Mouse (Mus musculus) intestine, embryonic 15.5 days (tissue): ENCODE measurements around the gene Slc44a1. TPM values are rescaled to one million over a fixed set of nuclear protein-coding genes. Genes with fewer than 3 reads are reported as not detected.

ENCODE experiments used
- ATAC-seq: fragments of 200-750 bp; cut with Nextera tagmentation; 2 replicates; pipeline ENCODE4 v1.8.0; 2017; ENCODE audit warnings: moderate TSS enrichment, moderate library complexity
- H3K27ac ChIP-seq: fragments of 300-500 bp; sonication (generic); 2 replicates; pipeline ENCODE4 v1.5.1; 2015; ENCODE audit warnings: mild to moderate bottlenecking, inconsistent platforms
- H3K27me3 ChIP-seq: fragments of 300-500 bp; sonication (generic); replicated peaks from 2 replicates; pipeline ENCODE4 v1.6.1; 2015; ENCODE audit warnings: inconsistent platforms
- H3K36me3 ChIP-seq: fragments of 300-500 bp; sonication (generic); 2 replicates; pipeline ENCODE4 v1.6.1; 2015; ENCODE audit warnings: inconsistent platforms
- H3K4me1 ChIP-seq: fragments of 300-500 bp; sonication (generic); replicated peaks from 2 replicates; pipeline ENCODE4 v1.6.1; 2015; ENCODE audit warnings: inconsistent platforms
- H3K4me2 ChIP-seq: fragments of 300-500 bp; sonication (generic); replicated peaks from 2 replicates; pipeline ENCODE4 v1.6.1; 2015; ENCODE audit warnings: mild to moderate bottlenecking, inconsistent platforms
- H3K4me3 ChIP-seq: fragments of 300-500 bp; sonication (generic); replicated peaks from 2 replicates; pipeline ENCODE4 v1.5.1; 2015; ENCODE audit warnings: inconsistent platforms
- H3K9ac ChIP-seq: fragments of 300-500 bp; sonication (generic); 2 replicates; pipeline ENCODE4 v1.6.1; 2015; ENCODE audit warnings: inconsistent platforms
- H3K9me3 ChIP-seq: fragments of 300-500 bp; sonication (generic); 2 replicates; pipeline ENCODE4 v1.6.1; 2016; ENCODE audit warnings: inconsistent platforms
- WGBS: fragments of 180-500 bp; shearing (Covaris S2); methylation state at CpG from one replicate; pipeline ENCODE4 v1.1.7; 2015; 5-methylcytosine and 5-hydroxymethylcytosine counted together
- polyA plus RNA-seq: library from polyadenylated mRNA; unstranded; fragments of >200 nt; fragmentation: Nextera tagmentation; extraction: Ambion mirVana; gene quantifications from 2 replicates; pipeline ENCODE4 v1.2.1, GENCODE M21; 2015

Gene Slc44a1
- polyA plus RNA-seq, 1 experiment from 2014 or later: 56.3 TPM

GRCm38 (mm10) chr4:53411958-53412870 is 28.0 kb upstream of the Slc44a1 start:
- Histone ChIP-seq H3K9ac (no peak overlapping the region), H3K4me3 (no peak overlapping the region), H3K27me3 (no peaks in the 10 kb centered on the region), H3K4me2 (no peak overlapping the region), H3K4me1 (no peaks in the 10 kb centered on the region), H3K36me3 (no peaks in the 10 kb centered on the region), H3K27ac (no peak overlapping the region), H3K9me3 (no peaks in the 10 kb centered on the region)
- 83% methylated on average over 9 of the region's 9 CpGs for WGBS
- no peak for ATAC-seq

- Histone ChIP-seq H3K36me3 (no peaks in the 10 kb centered on the region), H3K4me1 (no peaks in the 10 kb centered on the region), H3K4me2 (no peak overlapping the region), H3K9me3 (no peaks in the 10 kb centered on the region), H3K27ac (no peak overlapping the region), H3K4me3 (no peak overlapping the region), H3K27me3 (no peaks in the 10 kb centered on the region), H3K9ac (no peak overlapping the region)
- 87% methylated on average over 6 of the region's 6 CpGs for WGBS
- no peak for ATAC-seq
These were observed 27.2 kb upstream of the Slc44a1 start for GRCm38 (mm10) chr4:53412991-53413390.

GRCm38 (mm10) chr4:53414031-53414797 is 26.0 kb upstream of the Slc44a1 start:
- no peak overlapping the region for H3K27ac ChIP-seq
- WGBS: 65% methylated on average over 9 of the region's 9 CpGs
- no peaks in the 10 kb centered on the region for H3K27me3 ChIP-seq
- peak; percentile 46; the same call in 1 of the 2 replicates for ATAC-seq
- H3K9ac ChIP-seq: no peak overlapping the region
- H3K4me2 ChIP-seq: no peak overlapping the region
- no peaks in the 10 kb centered on the region for H3K9me3 ChIP-seq
- no peak overlapping the region for H3K4me3 ChIP-seq
- H3K4me1 ChIP-seq: no peaks in the 10 kb centered on the region
- H3K36me3 ChIP-seq: no peaks in the 10 kb centered on the region

GRCm38 (mm10) chr4:53415873-53416637 is 24.2 kb upstream of the Slc44a1 start:
- WGBS: 71% methylated on average over 9 of the region's 10 CpGs
- peak; percentile 29; the same call in 1 of the 2 replicates for ATAC-seq
- no peaks in the 10 kb centered on the region for H3K27me3 ChIP-seq
- no peaks in the 10 kb centered on the region for H3K4me1 ChIP-seq
- H3K9me3 ChIP-seq: no peaks in the 10 kb centered on the region
- H3K27ac ChIP-seq: peak overlapping the region; percentile 57
- no peak overlapping the region for H3K4me2 ChIP-seq
- H3K9ac ChIP-seq: no peak overlapping the region
- no peaks in the 10 kb centered on the region for H3K36me3 ChIP-seq
- no peak overlapping the region for H3K4me3 ChIP-seq

DNA sequence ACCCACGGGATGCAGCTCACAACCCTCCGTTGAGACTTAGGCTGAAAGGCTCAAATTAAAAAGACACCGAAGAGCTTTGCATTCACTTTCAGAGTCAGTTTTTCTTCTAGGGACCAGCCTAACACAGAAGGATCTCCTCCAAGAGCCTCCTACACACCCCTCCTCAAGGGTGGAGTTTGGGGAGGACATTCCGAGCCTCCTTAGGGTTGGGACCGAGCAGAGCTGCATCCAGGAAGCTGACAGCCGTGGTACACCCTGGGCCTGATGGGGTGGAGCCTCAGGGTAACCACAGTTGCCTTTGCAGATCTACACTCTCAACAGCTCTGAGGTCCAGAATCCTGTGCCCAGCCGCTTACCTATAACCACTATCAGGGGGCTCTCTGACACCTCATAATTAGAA is 23.3 kb upstream of the Slc44a1 start:
- Histone ChIP-seq H3K9ac (no peak overlapping the region), H3K27me3 (no peaks in the 10 kb centered on the region), H3K9me3 (no peaks in the 10 kb centered on the region), H3K4me2 (no peak overlapping the region), H3K27ac (no peak overlapping the region), H3K4me1 (no peaks in the 10 kb centered on the region), H3K4me3 (no peak overlapping the region), H3K36me3 (no peaks in the 10 kb centered on the region)
- peak; percentile 30; the same call in 1 of the 2 replicates for ATAC-seq
- WGBS: 70% methylated on average over 7 of the region's 7 CpGs

DNA sequence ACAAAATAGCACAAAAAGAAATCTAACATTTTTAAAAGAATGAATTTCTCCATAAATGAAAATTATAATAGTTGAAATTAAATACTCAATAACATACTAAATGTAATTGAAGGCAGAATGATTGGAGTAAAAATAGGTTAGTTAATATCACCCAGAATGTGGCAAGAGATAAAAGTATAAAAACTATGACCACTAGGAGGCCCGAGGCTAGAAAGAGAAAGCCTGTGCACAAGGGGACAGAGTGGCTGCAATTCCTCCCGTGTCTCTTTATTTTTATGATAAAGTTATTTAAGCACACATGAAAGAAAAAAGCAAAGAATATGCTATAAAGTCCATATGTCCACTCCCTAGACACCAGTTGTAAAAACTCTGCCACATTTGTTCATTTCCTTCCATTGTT is 17.4 kb upstream of the Slc44a1 start:
- no peaks in the 10 kb centered on the region for H3K27me3 ChIP-seq
- no peaks in the 10 kb centered on the region for H3K36me3 ChIP-seq
- H3K4me2 ChIP-seq: no peak overlapping the region
- WGBS: 67% methylated on average over 2 of the region's 2 CpGs
- no peaks in the 10 kb centered on the region for H3K4me1 ChIP-seq
- H3K9me3 ChIP-seq: no peaks in the 10 kb centered on the region
- no peak overlapping the region for H3K27ac ChIP-seq
- no peak overlapping the region for H3K9ac ChIP-seq
- no peak for ATAC-seq
- no peak overlapping the region for H3K4me3 ChIP-seq

- 85% methylated on average over 4 of the region's 4 CpGs for WGBS
- Histone ChIP-seq H3K4me2 (no peak overlapping the region), H3K27me3 (no peaks in the 10 kb centered on the region), H3K9me3 (no peaks in the 10 kb centered on the region), H3K9ac (no peak overlapping the region), H3K4me1 (no peaks in the 10 kb centered on the region), H3K27ac (no peak overlapping the region), H3K36me3 (no peaks in the 10 kb centered on the region), H3K4me3 (no peak overlapping the region)
- ATAC-seq: no peak
These were observed 13.1 kb upstream of the Slc44a1 start for GRCm38 (mm10) chr4:53427120-53427519.

DNA sequence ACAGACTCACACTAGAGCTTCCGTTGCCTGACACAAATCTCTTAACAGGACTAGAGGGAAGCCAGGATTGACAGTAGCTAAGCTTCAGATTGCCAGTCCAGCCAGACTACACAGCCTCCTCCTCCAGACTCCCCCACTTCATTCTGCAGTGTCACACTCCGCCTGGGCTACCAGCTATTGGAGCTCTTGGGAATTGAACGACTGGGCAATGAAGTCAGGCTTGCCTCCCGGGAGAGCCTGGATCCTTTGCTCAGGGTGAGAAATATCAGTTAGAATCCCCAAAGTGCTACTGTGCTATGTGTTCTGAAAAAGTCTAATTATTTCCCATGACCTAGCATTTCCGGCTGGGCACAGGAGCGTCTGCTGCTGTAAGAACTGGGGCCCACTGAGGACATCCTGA is 9.7 kb upstream of the Slc44a1 start:
- H3K9ac ChIP-seq: no peak overlapping the region
- H3K9me3 ChIP-seq: no peaks in the 10 kb centered on the region
- H3K4me2 ChIP-seq: no peak overlapping the region
- H3K27me3 ChIP-seq: no peaks in the 10 kb centered on the region
- H3K4me1 ChIP-seq: no peaks in the 10 kb centered on the region
- no peak overlapping the region for H3K27ac ChIP-seq
- WGBS: 40% methylated on average over 6 of the region's 6 CpGs
- no peak for ATAC-seq
- no peaks in the 10 kb centered on the region for H3K36me3 ChIP-seq
- no peak overlapping the region for H3K4me3 ChIP-seq

- no peak for ATAC-seq
- Histone ChIP-seq H3K9me3 (no peaks in the 10 kb centered on the region), H3K36me3 (no peaks in the 10 kb centered on the region), H3K4me2 (no peak overlapping the region), H3K9ac (no peak overlapping the region), H3K4me3 (no peak overlapping the region), H3K4me1 (no peaks in the 10 kb centered on the region), H3K27ac (no peak overlapping the region), H3K27me3 (no peaks in the 10 kb centered on the region)
- WGBS: 86% methylated on average over 10 of the region's 10 CpGs
These were observed 8.5 kb upstream of the Slc44a1 start for GRCm38 (mm10) chr4:53431585-53432234.

DNA sequence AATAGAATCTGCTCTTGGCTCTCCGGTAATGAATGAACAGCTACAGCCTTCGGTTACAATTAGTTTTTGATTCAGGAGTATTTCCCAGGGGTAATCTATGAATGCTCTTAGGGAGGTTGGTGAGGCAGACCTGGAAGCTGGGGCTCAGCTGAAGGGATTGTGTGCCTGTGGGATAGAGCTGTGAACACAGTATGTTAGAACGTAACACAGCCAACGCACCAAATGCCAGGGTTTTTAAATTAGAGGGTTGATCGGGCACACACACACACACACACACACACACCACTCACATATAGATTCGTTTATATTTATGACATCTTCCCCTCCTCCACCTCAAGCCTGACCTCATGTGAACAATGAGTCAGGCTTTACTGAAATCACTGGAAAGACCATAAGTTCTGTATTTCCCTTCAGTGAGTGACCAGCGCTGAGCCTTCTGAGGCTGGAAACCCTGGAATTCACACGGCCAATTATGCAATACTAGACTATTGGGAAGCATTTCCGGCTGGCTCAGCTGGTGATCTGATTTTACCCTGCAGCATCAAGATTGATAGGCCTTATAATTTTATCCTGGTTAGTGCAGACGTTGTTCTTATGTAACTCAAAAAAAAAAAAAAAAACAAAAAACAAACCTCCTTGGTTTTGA is 3.0 kb upstream of the Slc44a1 start:
- no peak overlapping the region for H3K27ac ChIP-seq
- H3K9me3 ChIP-seq: no peaks in the 10 kb centered on the region
- no peaks in the 10 kb centered on the region for H3K36me3 ChIP-seq
- 62% methylated on average over 10 of the region's 10 CpGs for WGBS
- no peak overlapping the region for H3K4me3 ChIP-seq
- 0 out of 2 replicates have a peak, but pooled peaks cover 8% of the 10 kb centered on the region for H3K4me1 ChIP-seq
- H3K9ac ChIP-seq: no peak overlapping the region
- no peak for ATAC-seq
- H3K4me2 ChIP-seq: no peak overlapping the region
- H3K27me3 ChIP-seq: no peaks in the 10 kb centered on the region

DNA sequence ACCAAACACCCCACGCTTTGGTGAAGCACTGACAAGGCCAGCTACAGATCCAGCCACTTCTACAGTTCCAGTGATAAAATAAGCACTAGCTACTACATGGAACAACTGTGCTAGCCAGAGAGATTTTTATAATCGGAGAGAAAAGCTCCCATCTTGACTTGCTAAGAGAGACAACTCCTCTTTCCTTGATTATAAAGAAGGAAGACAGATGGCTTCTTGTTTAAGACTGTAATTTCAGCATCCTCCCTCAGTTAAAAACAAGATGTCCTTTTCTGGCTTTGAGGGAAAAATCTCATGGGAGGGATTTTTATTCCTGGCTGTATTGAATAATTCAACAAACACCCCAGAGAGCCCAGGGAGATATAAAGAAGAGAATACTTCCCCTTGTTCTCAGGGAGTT is 1.8 kb upstream of the Slc44a1 start:
- no peak for ATAC-seq
- Histone ChIP-seq H3K4me1 (peaks cover 8% of the 10 kb centered on the region; the same call in 1 of the 2 replicates), H3K27ac (0 out of 2 replicates have a peak overlapping the region, but pooled peaks have one; percentile 95), H3K9me3 (no peaks in the 10 kb centered on the region), H3K36me3 (no peaks in the 10 kb centered on the region), H3K4me2 (no peak overlapping the region), H3K4me3 (no peak overlapping the region), H3K9ac (no peak overlapping the region), H3K27me3 (no peaks in the 10 kb centered on the region)
- 62% methylated on average over 2 of the region's 2 CpGs for WGBS
